Mouse (Mus musculus) lung, postnatal 0 days (tissue): ENCODE measurements around the gene Ttl.

Source experiments
- CTCF ChIP-seq: IDR thresholded peaks from 2 replicates; pipeline ENCODE4 v1.5.1; 2016; ENCODE audit warnings: antibody characterized with exemption, mild to moderate bottlenecking
- EP300 ChIP-seq: IDR thresholded peaks from 2 replicates; pipeline ENCODE4 v1.6.1; 2016; ENCODE audit warnings: antibody characterized with exemption, mild to moderate bottlenecking, control low read depth

DNA sequence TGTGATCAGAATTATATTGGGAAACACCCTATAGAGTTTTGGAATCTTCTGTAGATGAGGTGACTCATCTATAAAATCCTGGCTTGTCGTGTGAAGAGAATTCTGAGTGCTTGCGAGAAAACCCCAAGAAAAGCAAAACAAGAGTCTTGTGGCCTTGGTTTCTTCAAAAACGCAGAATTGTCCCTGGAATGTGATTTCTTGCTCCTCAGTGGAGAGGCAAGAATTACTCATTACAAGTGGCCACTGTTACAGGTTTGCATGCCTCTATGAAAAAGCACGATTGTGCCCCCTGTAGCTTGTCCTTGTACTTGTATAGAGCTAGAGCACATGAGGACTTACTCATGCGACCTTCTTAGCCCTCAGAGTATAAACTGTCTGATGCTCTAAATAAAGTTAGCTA lies 30.4 kb upstream of the Ttl start:
- TF ChIP-seq CTCF = 0 out of 2 replicates have a peak, but pooled peaks have one; percentile 6
- TF ChIP-seq EP300 = no peak
